Mouse (Mus musculus) cerebellum, postnatal 36 days (tissue): ENCODE results near the gene Mbnl1.
A peak's percentile ranks its signal among the peaks of the same experiment; 100 is the strongest.

Experiments used
- DNase-seq, 2 experiments: peaks; one replicate each; pipeline ENCODE4 v3.0.0; 2021 to 2022; ENCODE audit warnings: mixed read lengths in 2 of 2

The Mbnl1 gene

GRCm38 (mm10) chr3:60615615-60616014 is 143.0 kb downstream of the Mbnl1 start:
- no peak for DNase-seq

GRCm38 (mm10) chr3:60616147-60616546 is 143.5 kb downstream of the Mbnl1 start:
- no peak for DNase-seq

- DNase-seq, result no peak
Measured at GRCm38 (mm10) chr3:60617643-60618042, 145.0 kb downstream of the Mbnl1 start.

GRCm38 (mm10) chr3:60620236-60620635 is 147.6 kb downstream of the Mbnl1 start:
- DNase-seq, result no peak

GRCm38 (mm10) chr3:60631183-60631582 is 158.6 kb downstream of the Mbnl1 start:
- DNase-seq, result no peak

GRCm38 (mm10) chr3:60631754-60632153 is 159.1 kb downstream of the Mbnl1 start:
- no peak for DNase-seq

DNA sequence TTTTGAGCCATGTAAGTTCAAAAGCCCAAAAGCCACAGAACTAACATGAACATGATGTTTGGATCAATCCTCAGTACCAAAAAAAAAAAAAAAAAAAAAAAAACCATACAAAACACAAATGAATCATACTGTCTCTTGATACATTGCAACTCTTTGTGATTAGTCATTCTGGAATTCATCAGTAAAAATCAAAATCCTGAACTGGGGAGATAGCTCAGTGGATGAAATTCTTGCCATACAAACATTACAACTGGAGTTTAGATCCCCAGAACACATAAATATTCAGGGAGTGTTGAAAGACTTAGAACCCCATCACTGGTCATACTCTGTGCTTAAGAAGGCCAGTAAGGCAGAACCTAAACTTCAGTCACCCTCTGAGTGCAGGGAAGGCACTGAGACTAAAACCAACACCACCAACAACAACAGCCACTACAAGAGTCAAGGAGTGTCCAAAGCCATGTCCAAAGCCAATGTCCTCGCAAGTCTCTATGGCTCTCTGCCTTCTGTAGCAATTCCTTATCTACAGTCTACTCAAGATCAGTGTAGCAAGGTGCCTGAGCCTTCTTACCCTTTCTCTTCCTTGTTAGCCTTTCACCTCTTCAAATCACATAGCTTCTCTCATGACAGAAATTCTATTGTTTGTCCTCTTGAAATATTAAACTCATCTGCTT is 160.3 kb downstream of the Mbnl1 start:
- no peak for DNase-seq

GRCm38 (mm10) chr3:60638530-60638929 is 165.9 kb downstream of the Mbnl1 start:
- DNase-seq, result no peak

- peak; percentile 34 to 48 for DNase-seq
Measured at GRCm38 (mm10) chr3:60639135-60639534, 166.5 kb downstream of the Mbnl1 start.

GRCm38 (mm10) chr3:60642227-60642626 is 169.6 kb downstream of the Mbnl1 start:
- DNase-seq, result no peak

- no peak for DNase-seq
Measured at GRCm38 (mm10) chr3:60645531-60645930, 172.9 kb downstream of the Mbnl1 start.

GRCm38 (mm10) chr3:60648293-60648692 is 175.7 kb downstream of the Mbnl1 start:
- no peak for DNase-seq

GRCm38 (mm10) chr3:60660762-60661161 is 188.1 kb downstream of the Mbnl1 start:
- no peak for DNase-seq
